Mouse (Mus musculus) right cerebral cortex, postnatal 25 days (tissue): Measurements from ENCODE around the gene Tbcc.
A peak's percentile ranks its signal among the peaks of the same experiment; 100 is the strongest.

Experiments
- DNase-seq: peaks from one replicate; pipeline ENCODE4 v3.0.0; 2022

Gene Tbcc

DNA sequence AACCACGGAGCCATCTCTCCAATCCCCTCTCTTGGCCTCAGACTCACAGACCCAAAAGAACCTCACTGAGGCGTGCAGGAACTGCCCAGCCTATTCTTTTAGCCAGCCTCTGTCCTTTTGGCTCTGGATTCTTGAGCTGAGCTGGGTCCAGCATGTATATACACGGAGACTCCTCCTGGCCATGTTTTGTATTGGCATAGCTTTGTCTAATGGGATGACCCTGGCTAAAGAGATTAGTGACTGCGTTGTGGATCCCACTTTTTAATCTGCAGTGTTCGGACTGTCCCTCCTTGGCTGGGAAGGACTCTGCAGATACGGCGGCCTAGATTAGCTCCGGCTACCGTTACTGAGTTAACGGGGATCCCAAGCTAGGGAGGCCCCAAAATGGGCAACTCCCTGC, 19.7 kb downstream of the Tbcc start, which contains the start of gene Prph2:
Gene Prph2 (plus strand): TSS at position 274 of the 400 bp plus-strand sequence.
- no peak for DNase-seq

DNA sequence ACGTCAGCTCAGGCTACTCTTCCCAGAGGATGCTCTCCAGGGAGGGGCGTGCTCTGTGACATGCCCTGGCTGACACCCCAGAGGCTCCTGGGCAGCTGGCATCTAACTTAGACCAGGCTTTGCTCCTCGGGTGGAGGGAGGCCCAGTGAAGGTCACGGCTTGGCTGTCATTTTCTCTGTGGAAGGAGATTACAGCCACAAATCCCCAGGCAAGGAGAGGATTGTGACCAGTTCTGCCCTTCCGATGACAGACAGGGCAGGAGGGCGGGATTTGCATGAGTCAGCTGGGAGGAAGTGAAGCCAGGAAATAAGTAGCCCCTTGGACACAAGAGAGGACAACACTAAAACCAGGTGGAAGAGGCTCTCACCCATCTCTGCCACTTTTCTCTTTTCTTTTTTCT, 21.8 kb downstream of the Tbcc start:
- no peak for DNase-seq

DNA sequence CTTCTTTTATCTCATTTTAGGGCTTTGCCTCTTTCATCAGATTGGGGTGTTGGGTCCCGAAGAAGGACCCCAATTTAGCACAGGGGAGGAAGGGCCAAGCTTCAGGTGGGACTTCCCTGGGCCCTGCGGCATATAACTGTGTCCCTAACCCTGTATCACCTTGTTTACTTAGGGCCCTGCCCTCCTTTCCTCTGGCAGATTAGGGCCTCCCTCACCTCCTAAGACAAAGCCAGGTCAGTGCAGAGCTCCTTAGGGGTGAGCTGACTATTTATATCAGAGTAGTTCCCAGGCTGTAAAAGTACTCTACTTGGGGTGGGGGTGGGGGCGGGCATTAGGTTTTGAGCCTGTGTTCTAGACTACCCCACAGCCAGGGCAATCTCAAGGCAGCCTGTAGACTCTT, 24.6 kb downstream of the Tbcc start:
- DNase-seq, result no peak

DNA sequence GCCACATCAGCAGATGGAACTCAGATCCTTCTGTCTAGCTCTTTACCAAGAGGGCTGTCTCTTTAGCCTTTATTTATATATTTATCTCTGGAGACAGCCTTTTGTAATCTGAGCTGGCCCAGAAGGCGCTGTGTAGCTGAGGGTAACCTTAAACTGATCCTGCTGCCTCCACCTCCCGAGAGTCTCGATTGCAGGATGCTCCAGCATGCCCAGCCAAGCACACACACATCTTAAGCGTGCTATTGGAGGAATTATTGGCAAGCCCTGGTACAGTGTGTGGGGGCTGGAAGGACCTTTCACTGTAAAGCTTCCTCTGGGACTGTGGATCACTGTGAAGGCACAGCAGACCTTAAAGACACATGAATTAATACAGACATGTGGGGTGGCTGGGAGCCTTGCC, 28.5 kb downstream of the Tbcc start:
- no peak for DNase-seq

- DNase-seq, result no peak
These were observed 30.4 kb downstream of the Tbcc start for GRCm38 (mm10) chr17:46920855-46921254.

- no peak for DNase-seq
These were observed 35.7 kb downstream of the Tbcc start for GRCm38 (mm10) chr17:46926192-46926591.

DNA sequence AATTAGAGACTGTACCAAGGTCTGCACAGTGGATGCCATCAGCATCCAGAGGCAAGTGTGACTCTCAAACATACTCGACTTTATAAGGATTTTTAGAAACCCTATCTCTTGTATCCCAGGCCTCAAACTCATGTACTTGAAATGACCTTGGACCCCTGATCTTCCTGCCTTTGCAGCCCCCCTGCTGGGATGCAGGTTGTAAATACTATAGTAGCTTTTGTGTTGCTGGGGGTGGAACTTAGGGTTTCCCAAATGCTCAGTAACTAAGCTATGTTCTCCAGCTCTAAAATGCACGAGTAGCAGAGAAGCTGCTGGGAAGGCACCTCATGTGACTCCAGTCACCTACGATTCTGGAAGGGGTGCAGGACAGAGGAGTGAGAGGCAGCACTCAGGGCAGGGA, 36.5 kb downstream of the Tbcc start:
- no peak for DNase-seq

DNA sequence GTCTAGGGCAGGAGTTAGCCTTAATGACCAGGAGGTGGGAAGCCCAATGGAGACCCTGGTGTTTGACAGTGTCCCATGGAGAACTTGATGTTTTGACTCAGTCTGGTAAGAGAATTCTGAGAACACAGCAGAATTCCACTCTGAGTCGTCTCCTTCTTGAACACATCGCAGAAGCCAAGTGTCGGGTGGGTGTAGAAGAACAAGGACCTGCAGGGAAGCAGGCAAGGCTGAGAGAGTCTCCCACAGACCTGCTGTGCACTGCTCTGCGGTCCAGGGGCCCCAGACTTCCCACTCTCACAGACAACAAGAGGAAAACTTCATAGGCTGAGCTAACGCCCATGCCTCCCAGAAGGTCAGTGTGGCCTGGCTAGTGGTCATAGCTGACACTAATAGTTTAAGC, 37.3 kb downstream of the Tbcc start:
- peak; percentile 38 for DNase-seq

DNA sequence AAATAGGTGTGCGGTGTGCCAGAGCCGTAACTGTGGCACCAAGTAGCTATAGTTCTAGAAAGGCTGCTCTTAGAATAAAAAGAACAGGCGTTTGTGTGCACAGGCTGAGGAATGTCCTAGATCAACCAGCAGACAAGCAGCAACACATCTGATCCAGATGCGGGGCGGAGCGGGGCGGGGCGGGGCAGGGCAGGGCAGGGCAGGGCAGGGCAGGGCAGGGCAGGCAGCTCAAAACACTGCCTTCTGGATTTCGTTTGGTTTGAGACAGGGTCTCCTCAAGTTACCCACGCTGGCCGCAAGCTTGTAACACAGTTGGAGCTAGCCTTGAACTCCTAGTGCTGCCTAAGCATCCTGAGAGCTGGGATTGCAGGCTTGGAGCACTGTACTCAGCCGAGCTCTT, 38.8 kb downstream of the Tbcc start:
- DNase-seq, result no peak

- DNase-seq, result no peak
These were observed 39.4 kb downstream of the Tbcc start for GRCm38 (mm10) chr17:46929897-46930296.

DNA sequence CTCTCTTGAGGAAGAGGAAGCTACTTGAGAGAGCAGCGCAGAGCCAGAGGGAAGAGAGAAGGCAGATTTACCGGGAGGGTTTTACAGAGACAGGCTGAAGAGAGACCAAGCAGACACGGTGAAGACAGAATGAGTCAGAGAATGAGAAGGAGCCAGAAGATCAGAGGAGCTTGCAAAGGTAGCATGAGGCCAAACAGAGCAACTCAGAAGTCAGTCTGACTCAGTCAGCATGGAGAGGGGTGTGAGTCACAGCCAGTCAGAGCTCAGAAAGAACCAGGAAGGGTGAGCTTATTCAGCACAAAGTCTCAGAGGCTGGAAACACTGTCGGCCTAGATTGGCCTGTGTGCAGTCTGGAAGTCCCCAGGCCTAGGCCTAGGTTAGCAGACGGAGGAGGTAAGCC, 42.5 kb downstream of the Tbcc start:
- DNase-seq, result no peak

DNA sequence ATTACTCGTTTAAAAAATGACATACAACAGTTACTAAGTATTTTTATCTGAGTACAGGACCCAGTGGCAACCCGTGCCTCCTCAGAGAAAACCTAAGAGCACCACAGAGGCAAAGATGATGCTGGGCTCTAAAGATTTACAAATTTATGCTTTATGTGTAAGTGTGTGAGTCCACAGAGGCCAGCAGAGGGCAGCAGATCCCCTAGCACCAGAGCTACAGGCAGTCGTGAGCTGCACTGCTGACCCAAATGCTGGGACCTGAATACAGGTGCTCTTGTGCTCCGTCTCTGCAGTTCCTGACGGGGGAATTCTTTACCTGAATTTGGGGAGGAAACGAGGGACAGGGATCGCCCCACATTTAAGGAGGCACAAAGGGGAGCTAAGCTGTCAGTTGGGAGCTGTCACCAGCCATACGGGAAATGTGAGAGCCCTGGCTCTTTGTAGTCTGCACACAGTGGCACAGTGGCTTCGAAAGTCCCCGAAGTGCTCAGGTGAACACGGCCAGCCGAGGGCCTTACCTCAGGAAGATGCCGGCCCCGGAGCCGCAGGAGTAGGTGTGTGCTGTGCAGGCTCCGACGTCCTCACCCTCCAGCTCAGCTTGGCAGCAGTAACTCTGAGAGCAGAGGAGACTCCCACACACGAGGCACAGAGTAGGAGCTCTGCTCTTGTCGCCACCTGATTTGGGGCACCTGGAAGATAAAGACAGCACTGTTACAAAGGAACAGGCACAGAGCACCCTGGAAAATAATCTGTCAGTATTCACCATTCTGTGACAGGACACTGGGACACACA, 43.3 kb downstream of the Tbcc start:
- peak; percentile 44 for DNase-seq

DNA sequence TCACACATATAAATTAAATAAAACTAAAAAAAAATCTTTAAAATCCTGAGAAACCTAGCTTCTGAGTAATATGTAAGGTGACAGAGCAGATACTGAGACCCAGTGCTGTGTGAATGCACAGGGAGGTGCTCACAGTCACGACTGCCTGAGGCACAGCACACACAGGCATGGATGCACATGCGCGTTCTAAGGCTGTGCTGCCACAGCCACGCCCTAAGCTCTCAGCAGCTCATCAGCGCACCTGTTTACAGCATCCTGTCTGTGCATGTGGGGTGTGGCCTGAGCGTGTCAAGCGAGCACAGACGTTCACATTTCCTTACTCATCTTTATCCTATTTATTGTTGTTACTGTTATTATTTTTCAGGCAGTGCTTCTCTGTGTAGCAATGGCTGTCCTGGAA, 50.0 kb downstream of the Tbcc start:
- no peak for DNase-seq
